8 mouse cellular contexts compared by ENCODE assay signal in genomic region chr16:4003489-4004398, GRCm38 (mm10). TPM values are rescaled to one million over a fixed set of nuclear protein-coding genes. Genes with fewer than 3 reads are reported as not detected.
DNase-seq lines count a peak whose midpoint lies in the region; ATAC-seq and TF ChIP-seq lines count a peak whose summit lies in the region.

Gene Slx4, minus strand, starts transcription at chr16:4003770.

- peaks cover 21% of the 10 kb centered on the region for H3K4me1 ChIP-seq in forebrain, embryonic 10.5 days
- peaks cover 17% of the 10 kb centered on the region for H3K4me1 ChIP-seq in heart, embryonic 15.5 days (replicated peaks)
- peaks cover 12 to 15% of the 10 kb centered on the region in 2 experiments for H3K4me1 ChIP-seq in liver, embryonic 14.5 days (replicated peaks; ENCODE audit: control insufficient read depth in 2 of 2, insufficient read depth in 2 of 2, low read length in 1 of 2)
- 0 out of 2 replicates have a peak, but pooled peaks cover 8% of the 10 kb centered on the region for H3K4me1 ChIP-seq in neural tube, embryonic 11.5 days (ENCODE audit: control insufficient read depth, insufficient read depth, low read length)
- no peaks in the 10 kb centered on the region for H3K4me1 ChIP-seq in stomach, postnatal 0 days (replicated peaks; ENCODE audit: control insufficient read depth, insufficient read depth)

- WGBS in forebrain, embryonic 10.5 days: under 1% methylated on average over 58 of the region's 58 CpGs
- 1% methylated on average over 57 of the region's 58 CpGs for WGBS in heart, embryonic 15.5 days
- 1% methylated on average over 58 of the region's 58 CpGs for WGBS in liver, embryonic 14.5 days (ENCODE audit: insufficient replicate concordance)
- WGBS in neural tube, embryonic 11.5 days: 1% methylated on average over 58 of the region's 58 CpGs
- 2% methylated on average over 58 of the region's 58 CpGs for WGBS in stomach, postnatal 0 days

- peaks cover 4% of the 10 kb centered on the region; the same call in 1 of the 2 replicates for H3K9me3 ChIP-seq in forebrain, embryonic 10.5 days
- H3K9me3 ChIP-seq in heart, embryonic 15.5 days (replicated peaks): no peaks in the 10 kb centered on the region
- no peaks in the 10 kb centered on the region for H3K9me3 ChIP-seq in liver, embryonic 14.5 days (ENCODE audit: control insufficient read depth, low read length)
- H3K9me3 ChIP-seq in neural tube, embryonic 11.5 days (ENCODE audit: control insufficient read depth, low read length): no peaks in the 10 kb centered on the region
- no peaks in the 10 kb centered on the region for H3K9me3 ChIP-seq in stomach, postnatal 0 days (ENCODE audit: control insufficient read depth, low read length)

- peak; percentile 65 for TF ChIP-seq CTCF in liver, embryonic 14.5 days (IDR thresholded peaks at IDR 0.05; ENCODE audit: low read depth)
- peak; percentile 69 for TF ChIP-seq CTCF in stomach, postnatal 0 days (IDR thresholded peaks at IDR 0.05; ENCODE audit: low read depth)

- H3K36me3 ChIP-seq in forebrain, embryonic 10.5 days (replicated peaks): peaks cover 27% of the 10 kb centered on the region
- H3K36me3 ChIP-seq in heart, embryonic 15.5 days: peaks cover 22% of the 10 kb centered on the region
- peaks cover 18% of the 10 kb centered on the region for H3K36me3 ChIP-seq in liver, embryonic 14.5 days (replicated peaks; ENCODE audit: control insufficient read depth, insufficient read depth, low read depth)
- H3K36me3 ChIP-seq in neural tube, embryonic 11.5 days (ENCODE audit: control insufficient read depth, insufficient read depth, low read length): peaks cover 5% of the 10 kb centered on the region
- H3K36me3 ChIP-seq in stomach, postnatal 0 days (ENCODE audit: control insufficient read depth, insufficient read depth, low read length): peaks cover 10% of the 10 kb centered on the region; the same call in 1 of the 2 replicates

- H3K4me2 ChIP-seq in heart, embryonic 15.5 days: peak within 1 kb of the TSS; percentile 93
- peak within 1 kb of the TSS; percentile 71 for H3K4me2 ChIP-seq in liver, embryonic 14.5 days (ENCODE audit: low read depth)
- H3K4me2 ChIP-seq in neural tube, embryonic 11.5 days (ENCODE audit: low read depth): peak within 1 kb of the TSS; percentile 86
- peak within 1 kb of the TSS; percentile 87 for H3K4me2 ChIP-seq in stomach, postnatal 0 days (replicated peaks; ENCODE audit: low read depth)

- ATAC-seq in heart, embryonic 15.5 days (replicated peaks; ENCODE audit: insufficient number of reproducible peaks, insufficient read depth, low FRiP score, low read depth): peak; percentile 99
- peak; percentile 95 for ATAC-seq in liver, embryonic 14.5 days (ENCODE audit: insufficient read depth)
- peak; percentile 98 for ATAC-seq in neural tube, embryonic 11.5 days (ENCODE audit: insufficient read depth, low FRiP score, low TSS enrichment)
- ATAC-seq in stomach, postnatal 0 days (ENCODE audit: low FRiP score, low TSS enrichment): peak; percentile 99

- peak within 1 kb of the TSS; percentile 90 for H3K27ac ChIP-seq in forebrain, embryonic 10.5 days
- peak within 1 kb of the TSS; percentile 88 for H3K27ac ChIP-seq in heart, embryonic 15.5 days
- peak within 1 kb of the TSS; percentile 76 for H3K27ac ChIP-seq in liver, embryonic 14.5 days
- peak within 1 kb of the TSS; percentile 72 for H3K27ac ChIP-seq in neural tube, embryonic 11.5 days (ENCODE audit: low read depth, low read length)
- H3K27ac ChIP-seq in stomach, postnatal 0 days (replicated peaks): peak within 1 kb of the TSS; percentile 81

- H3K27me3 ChIP-seq in forebrain, embryonic 10.5 days (ENCODE audit: poor library complexity, severe bottlenecking): no peaks in the 10 kb centered on the region
- H3K27me3 ChIP-seq in heart, embryonic 15.5 days: no peaks in the 10 kb centered on the region
- no peaks in the 10 kb centered on the region for H3K27me3 ChIP-seq in liver, embryonic 14.5 days (ENCODE audit: control insufficient read depth, insufficient read depth, low read length)
- H3K27me3 ChIP-seq in neural tube, embryonic 11.5 days (ENCODE audit: control insufficient read depth, insufficient read depth, low read length): no peaks in the 10 kb centered on the region
- no peaks in the 10 kb centered on the region for H3K27me3 ChIP-seq in stomach, postnatal 0 days (ENCODE audit: control insufficient read depth, insufficient read depth, low read length)

- peak within 1 kb of the TSS; percentile 90 for H3K4me3 ChIP-seq in forebrain, embryonic 10.5 days
- peak within 1 kb of the TSS; percentile 88 for H3K4me3 ChIP-seq in heart, embryonic 15.5 days
- peak within 1 kb of the TSS; percentile 80 to 94 for H3K4me3 ChIP-seq in liver, embryonic 14.5 days (ENCODE audit: insufficient read depth in 1 of 2, low read depth in 2 of 2, low read length in 2 of 2)
- peak within 1 kb of the TSS; percentile 80 for H3K4me3 ChIP-seq in neural tube, embryonic 11.5 days (ENCODE audit: low read depth, low read length)
- peak within 1 kb of the TSS; percentile 87 for H3K4me3 ChIP-seq in stomach, postnatal 0 days (ENCODE audit: low read depth, low read length)

- peak within 1 kb of the TSS; percentile 93 for H3K9ac ChIP-seq in heart, embryonic 15.5 days
- peak within 1 kb of the TSS; percentile 76 for H3K9ac ChIP-seq in liver, embryonic 14.5 days (replicated peaks)
- H3K9ac ChIP-seq in neural tube, embryonic 11.5 days (ENCODE audit: low read length): peak within 1 kb of the TSS; percentile 85
- H3K9ac ChIP-seq in stomach, postnatal 0 days (ENCODE audit: low read length): peak within 1 kb of the TSS; percentile 77

- peak; percentile 92 for DNase-seq in CD8-positive naive resting alpha-beta T cell, adult 2 months (ENCODE audit: low read depth in 2 of 2, low spot score in 2 of 2)
- peak; percentile 96 for DNase-seq in c-Kit-positive CD71-negative TER-119-negative erythroid progenitor cells, embryonic 14.5 days (ENCODE audit: low read depth)
- peak; percentile 95 for DNase-seq in forebrain, embryonic 10.5 days (ENCODE audit: extremely low spot score, low spot score)
- DNase-seq in kidney, postnatal 25 days: peak; percentile 95 to 97
- peak; percentile 92 to 96 (median 94) for DNase-seq in liver, embryonic 14.5 days (ENCODE audit: low read depth in 3 of 3, low spot score in 3 of 3)
- peak; percentile 98 for DNase-seq in neural tube, embryonic 11.5 days (ENCODE audit: low spot score)
- DNase-seq in stomach, postnatal 0 days (ENCODE audit: low spot score): peak; percentile 94

- no peak for TF ChIP-seq EP300 in liver, embryonic 14.5 days (IDR thresholded peaks at IDR 0.05; ENCODE audit: low read depth)
- TF ChIP-seq EP300 in stomach, postnatal 0 days (optimal IDR thresholded peaks at IDR 0.05): no peak

RNA-seq across cellular contexts. Expression of gene Slx4, which starts in this region (rescaled TPM):
- polyA plus RNA-seq in forebrain, embryonic 10.5 days (2016; fragmentation: Nextera tagmentation; extraction: Ambion mirVana): 22.1 and 24.0 TPM in 2 replicates
- 8.3 and 10.6 TPM in 2 replicates for polyA plus RNA-seq in heart, embryonic 15.5 days (2015; fragmentation: Nextera tagmentation; extraction: Ambion mirVana)
- 13.1 and 15.0 TPM in 2 replicates for polyA plus RNA-seq in liver, embryonic 14.5 days (2012; rRNA removed)
- 7.6 and 11.1 TPM in 2 replicates for polyA plus RNA-seq in liver, embryonic 14.5 days (2014; fragmentation: Nextera tagmentation; extraction: Ambion mirVana)
- polyA plus RNA-seq in neural tube, embryonic 11.5 days (2014; fragmentation: Nextera tagmentation; extraction: Ambion mirVana): 31.2 and 35.4 TPM in 2 replicates
- polyA plus RNA-seq in stomach, postnatal 0 days (2015; fragmentation: Nextera tagmentation; extraction: Ambion mirVana): 3.3 TPM in 2 replicates

Comparison
In these comparisons a context has a peak if more than half of its experiments do, and no peak if none do; other contexts are left out.
1. Peak in every context shown above with its lines: DNase-seq, ATAC-seq, H3K4me3 ChIP-seq and H3K27ac ChIP-seq.